Comparison of ENCODE assay signal across 10 mouse cellular contexts in genomic region chr1:135788708-135789107, GRCm38 (mm10). TPM values are rescaled to one million over a fixed set of nuclear protein-coding genes. Genes with fewer than 3 reads are reported as not detected.
DNase-seq lines count a peak whose midpoint lies in the region; ATAC-seq and TF ChIP-seq lines count a peak whose summit lies in the region.
"Had no signal": no experiment of that assay in that cellular context is flagged by ENCODE, and none has a peak within 500 bp of the region (broad histone marks: within the 10 kb centered on the region; RNA-seq: fewer than 3 reads in every experiment).

No protein-coding gene starts in this region.

- no peaks in the 10 kb centered on the region for H3K27me3 ChIP-seq in thymus, adult 2 months (ENCODE audit: control insufficient read depth, insufficient read depth, low read length)
- no peaks in the 10 kb centered on the region for H3K27me3 ChIP-seq in kidney, embryonic 16.5 days (ENCODE audit: insufficient read depth, low read length)

- peak; percentile 44 for DNase-seq in adrenal gland, postnatal 10 days
- no peak for DNase-seq in adrenal gland, adult 18-20 months (ENCODE audit: low spot score in 2 of 2)
- DNase-seq in thymus, adult 2 months: peak; percentile 49
- DNase-seq in thymus, adult 18-20 months: no peak
- DNase-seq in lung, postnatal 4 days: peak; percentile 49 to 58
- no peak for DNase-seq in cerebellum, adult 9-10 months
- no peak for DNase-seq in gastrocnemius, adult 8-10 months (ENCODE audit: low spot score in 2 of 2)

- no peak for TF ChIP-seq POLR2A in thymus, adult 2 months (IDR thresholded peaks at IDR 0.05; ENCODE audit: control insufficient read depth, extremely low read depth, insufficient read depth, low read length, poor library complexity)

- peak; percentile 32; the same call in 1 of the 2 replicates for ATAC-seq in kidney, embryonic 16.5 days (ENCODE audit: low FRiP score, low TSS enrichment)

- no peaks in the 10 kb centered on the region for H3K9me3 ChIP-seq in kidney, embryonic 16.5 days (ENCODE audit: low read length)
- H3K9me3 ChIP-seq: G1E had no signal

- no peak overlapping the region for H3K27ac ChIP-seq in thymus, adult 2 months (ENCODE audit: control insufficient read depth, insufficient read depth, low read length)
- H3K27ac ChIP-seq in kidney, embryonic 16.5 days (ENCODE audit: low read length): peak overlapping the region; percentile 56; the same call in 1 of the 2 replicates

- 25% methylated on average over 10 of the region's 10 CpGs for WGBS in thymus, adult 2 months
- 3% methylated on average over 10 of the region's 10 CpGs for WGBS in kidney, embryonic 16.5 days

- TF ChIP-seq CTCF in thymus, adult 2 months (IDR thresholded peaks at IDR 0.05; ENCODE audit: borderline replicate concordance, control insufficient read depth, extremely low read depth, insufficient read depth, low read length, poor library complexity): no peak

- peaks cover 10% of the 10 kb centered on the region for H3K4me1 ChIP-seq in thymus, adult 2 months (replicated peaks; ENCODE audit: control insufficient read depth, insufficient read depth, low read length)
- H3K4me1 ChIP-seq in kidney, embryonic 16.5 days (ENCODE audit: insufficient read depth, low read length): peaks cover 19% of the 10 kb centered on the region

- peak overlapping the region; percentile 40 for H3K4me2 ChIP-seq in kidney, embryonic 16.5 days (replicated peaks; ENCODE audit: low read depth, low read length)

- no peak overlapping the region for H3K9ac ChIP-seq in kidney, embryonic 16.5 days (replicated peaks; ENCODE audit: low read length)

- H3K36me3 ChIP-seq in thymus, adult 2 months (ENCODE audit: control insufficient read depth, insufficient read depth, low read length): no peaks in the 10 kb centered on the region
- no peaks in the 10 kb centered on the region for H3K36me3 ChIP-seq in kidney, embryonic 16.5 days (ENCODE audit: insufficient read depth, low read length)
- H3K36me3 ChIP-seq: G1E had no signal

- H3K4me3 ChIP-seq in thymus, adult 2 months (ENCODE audit: control insufficient read depth, insufficient read depth, low read length): no peak overlapping the region
- H3K4me3 ChIP-seq in kidney, embryonic 16.5 days (ENCODE audit: low read length): peak overlapping the region; percentile 19; the same call in 1 of the 2 replicates

RNA-seq across cellular contexts. Expression of gene Tnni1, which starts 9.5 kb away (rescaled TPM):
- 10 to 100 TPM in 1 of 2 experiments, 1 to 10 TPM in 1; 7.7 to 41.7 TPM for total RNA-seq in adrenal gland, postnatal 10 days (2021)
- under 1 TPM in 1 of 2 experiments, not detected in 1; 0.26 TPM for total RNA-seq in adrenal gland, adult 18-20 months (2021)
- 2.1 and 2.2 TPM in 2 replicates for polyA plus RNA-seq in thymus, adult 2 months (2012; rRNA removed)
- polyA plus RNA-seq in kidney, embryonic 16.5 days (2015; fragmentation: Nextera tagmentation; extraction: Ambion mirVana): 21.9 and 23.5 TPM in 2 replicates
- total RNA-seq in gastrocnemius, adult 8-10 months (2022): 100 to 1,000 TPM; 238 to 314 (median 288) TPM
- total RNA-seq: hematopoietic stem cell, adult 5-6 weeks had no signal

RNA-seq across cellular contexts. Expression of gene Phlda3, which starts 22.8 kb away (rescaled TPM):
- total RNA-seq in adrenal gland, postnatal 10 days (2021): 10 to 100 TPM; 42.9 to 82.7 TPM
- 100 to 1,000 TPM in 1 of 2 experiments, 10 to 100 TPM in 1; 35.0 to 166 TPM for total RNA-seq in adrenal gland, adult 18-20 months (2021)
- polyA plus RNA-seq in thymus, adult 2 months (2012; rRNA removed): 62.1 and 67.6 TPM in 2 replicates
- 79.6 and 87.5 TPM in 2 replicates for polyA plus RNA-seq in kidney, embryonic 16.5 days (2015; fragmentation: Nextera tagmentation; extraction: Ambion mirVana)
- 100 to 1,000 TPM; 131 to 182 (median 168) TPM for total RNA-seq in gastrocnemius, adult 8-10 months (2022)
- total RNA-seq: hematopoietic stem cell, adult 5-6 weeks had no signal

RNA-seq across cellular contexts. Expression of gene Lad1, which starts 29.7 kb away (rescaled TPM):
- under 1 TPM; 0.21 TPM for total RNA-seq in adrenal gland, postnatal 10 days (2021)
- under 1 TPM in 1 of 2 experiments, not detected in 1; 0.33 TPM for total RNA-seq in adrenal gland, adult 18-20 months (2021)
- polyA plus RNA-seq in thymus, adult 2 months (2012; rRNA removed): 36.0 and 38.7 TPM in 2 replicates
- 29.1 and 30.8 TPM in 2 replicates for polyA plus RNA-seq in kidney, embryonic 16.5 days (2015; fragmentation: Nextera tagmentation; extraction: Ambion mirVana)
- not detected for total RNA-seq in gastrocnemius, adult 8-10 months (2022)
- total RNA-seq: hematopoietic stem cell, adult 5-6 weeks had no signal
- polyA plus RNA-seq: G1E had no signal

RNA-seq across cellular contexts. Expression of gene Tnnt2, which starts 47.4 kb away (rescaled TPM):
- total RNA-seq in adrenal gland, postnatal 10 days (2021): 1 to 10 TPM; 2.6 to 5.1 TPM
- 1 to 10 TPM; 1.3 to 2.2 TPM for total RNA-seq in adrenal gland, adult 18-20 months (2021)
- 6.7 and 90.4 TPM in 2 replicates for polyA plus RNA-seq in thymus, adult 2 months (2012; rRNA removed)
- polyA plus RNA-seq in kidney, embryonic 16.5 days (2015; fragmentation: Nextera tagmentation; extraction: Ambion mirVana): 9.4 and 37.2 TPM in 2 replicates
- total RNA-seq in gastrocnemius, adult 8-10 months (2022): 1 to 10 TPM; 4.0 to 5.8 (median 4.6) TPM
- total RNA-seq: hematopoietic stem cell, adult 5-6 weeks had no signal
- polyA plus RNA-seq: G1E had no signal

Comparison
In these comparisons a context has a peak if more than half of its experiments do, and no peak if none do; other contexts are left out.
1. DNase-seq: peak in adrenal gland, postnatal 10 days (single experiment), thymus, adult 2 months (single experiment) and lung, postnatal 4 days (2 of 2); none in adrenal gland, adult 18-20 months (0 of 2), thymus, adult 18-20 months (0 of 2), cerebellum, adult 9-10 months (single experiment) and gastrocnemius, adult 8-10 months (0 of 2).
2. RNA of gene Tnni1, which starts 9.5 kb away (total RNA-seq): 238 to 314 TPM in gastrocnemius, adult 8-10 months and 7.7 to 41.7 TPM in adrenal gland, postnatal 10 days; 0.26 TPM in adrenal gland, adult 18-20 months; every median in the first group is over 4 times any median in the second.